Mouse (Mus musculus): ENCODE data around the gene Mgst3. TPM values are rescaled to one million over a fixed set of nuclear protein-coding genes. Genes with fewer than 3 reads are reported as not detected.

Mgst3 gene
- polyA plus RNA-seq, 1 experiment = 272 TPM

DNA sequence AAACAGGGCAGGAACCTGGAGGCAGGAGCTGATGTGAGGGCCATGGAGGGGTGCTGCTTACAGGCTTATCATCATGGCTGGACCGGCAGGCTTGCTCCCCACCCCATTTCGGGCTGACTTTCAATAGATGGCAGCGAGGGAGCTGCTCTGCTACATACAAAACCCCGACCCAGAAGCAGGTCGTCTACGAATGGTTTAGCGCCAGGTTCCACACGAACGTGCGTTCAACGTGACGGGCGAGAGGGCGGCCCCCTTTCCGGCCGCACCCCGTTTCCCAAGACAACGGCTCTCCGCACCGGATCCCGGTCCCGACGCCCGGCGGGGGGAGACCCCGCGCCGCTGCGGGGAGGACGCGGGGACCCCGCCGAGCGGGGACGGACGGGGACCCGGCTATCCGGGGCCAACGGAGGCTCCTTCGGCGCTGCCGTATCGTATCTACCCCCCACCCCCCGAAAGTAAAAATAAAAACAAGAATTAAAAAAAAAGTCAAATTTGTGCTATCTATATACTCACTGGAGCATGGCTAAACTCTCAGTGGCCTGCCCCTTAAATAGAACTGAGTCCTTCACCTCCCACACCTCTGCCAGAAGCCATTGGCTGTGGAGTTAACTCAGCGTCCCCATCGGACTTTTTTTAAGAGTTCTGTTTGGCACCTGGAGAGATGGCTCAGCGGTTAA lies 53.4 kb downstream of the Mgst3 start:
- DNase-seq = no peak
- 2% methylated on average over 47 of the region's 47 CpGs for WGBS

GRCm38 (mm10) chr1:167339177-167339781 lies 54.4 kb downstream of the Mgst3 start:
- WGBS = 26% methylated on average over 9 of the region's 9 CpGs
- H3K27ac ChIP-seq (ENCODE audit: insufficient read depth, low read length) = no peak overlapping the region
- peaks cover 3% of the 10 kb centered on the region for H3K4me1 ChIP-seq (ENCODE audit: control insufficient read depth, insufficient read depth, low read length)
- DNase-seq = peak in 1 of 2 experiments; percentile 56
- no peaks in the 10 kb centered on the region for H3K27me3 ChIP-seq (ENCODE audit: control insufficient read depth, insufficient read depth, low read length)
- TF ChIP-seq CTCF (IDR thresholded peaks at IDR 0.05; ENCODE audit: borderline replicate concordance, insufficient read depth, low read depth, low read length) (no peak), POLR2A (IDR thresholded peaks at IDR 0.05; ENCODE audit: borderline replicate concordance, insufficient read depth, low read length) (peak; percentile 19; the same call in 1 of the 2 replicates)
- H3K4me3 ChIP-seq (replicated peaks; ENCODE audit: insufficient read depth, low read depth, low read length) = no peak overlapping the region

More for the DNA sequence above, 53.4 kb downstream of the Mgst3 start:
- H3K4me3 ChIP-seq (replicated peaks; ENCODE audit: insufficient read depth, low read depth, low read length) = peak overlapping the region; percentile 31
- no peaks in the 10 kb centered on the region for H3K27me3 ChIP-seq (ENCODE audit: control insufficient read depth, insufficient read depth, low read length)
- no peak for TF ChIP-seq CTCF (IDR thresholded peaks at IDR 0.05; ENCODE audit: borderline replicate concordance, insufficient read depth, low read depth, low read length)
- no peak for TF ChIP-seq POLR2A (IDR thresholded peaks at IDR 0.05; ENCODE audit: borderline replicate concordance, insufficient read depth, low read length)
- peaks cover 3% of the 10 kb centered on the region for H3K4me1 ChIP-seq (ENCODE audit: control insufficient read depth, insufficient read depth, low read length)
- H3K27ac ChIP-seq (ENCODE audit: insufficient read depth, low read length) = no peak overlapping the region

DNA sequence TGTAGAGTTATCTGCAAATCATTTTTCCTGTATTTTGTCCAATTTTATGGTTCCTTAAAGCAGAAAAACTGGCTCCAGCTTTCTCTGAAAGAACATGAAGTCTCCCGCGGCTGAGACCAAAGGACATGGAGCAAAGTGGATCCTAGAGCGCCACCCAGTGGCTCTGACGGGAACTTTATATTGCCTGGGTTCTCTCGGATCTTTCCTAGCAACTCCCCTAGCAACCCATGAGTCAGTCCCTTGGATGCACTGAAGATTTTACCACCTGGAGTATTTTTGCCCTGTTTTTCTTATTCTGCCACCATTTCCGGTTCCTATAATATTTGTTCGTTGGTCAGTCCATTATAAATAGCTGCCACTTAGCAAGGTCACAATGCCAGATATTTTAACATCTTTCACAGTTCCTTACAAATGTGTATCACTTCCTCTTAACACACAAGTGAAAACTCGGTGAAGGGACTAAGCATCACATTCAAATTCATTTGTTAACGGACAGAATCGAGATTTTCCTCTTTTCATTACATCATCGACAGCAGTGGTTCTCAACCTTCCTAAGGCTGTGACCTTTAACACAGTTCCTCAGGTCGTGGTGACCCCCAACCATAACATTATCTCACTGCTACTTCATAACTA lies 56.1 kb downstream of the Mgst3 start:
- Histone ChIP-seq H3K4me3 (replicated peaks; ENCODE audit: insufficient read depth, low read depth, low read length) (no peak overlapping the region), H3K4me1 (ENCODE audit: control insufficient read depth, insufficient read depth, low read length) (peaks cover 3% of the 10 kb centered on the region), H3K27me3 (ENCODE audit: control insufficient read depth, insufficient read depth, low read length) (no peaks in the 10 kb centered on the region), H3K27ac (ENCODE audit: insufficient read depth, low read length) (no peak overlapping the region)
- DNase-seq = peak; percentile 82 to 88
- WGBS = 22% methylated on average over 12 of the region's 12 CpGs
- TF ChIP-seq POLR2A (IDR thresholded peaks at IDR 0.05; ENCODE audit: borderline replicate concordance, insufficient read depth, low read length) = no peak
- TF ChIP-seq CTCF (IDR thresholded peaks at IDR 0.05; ENCODE audit: borderline replicate concordance, insufficient read depth, low read depth, low read length) = peak; percentile 91

DNA sequence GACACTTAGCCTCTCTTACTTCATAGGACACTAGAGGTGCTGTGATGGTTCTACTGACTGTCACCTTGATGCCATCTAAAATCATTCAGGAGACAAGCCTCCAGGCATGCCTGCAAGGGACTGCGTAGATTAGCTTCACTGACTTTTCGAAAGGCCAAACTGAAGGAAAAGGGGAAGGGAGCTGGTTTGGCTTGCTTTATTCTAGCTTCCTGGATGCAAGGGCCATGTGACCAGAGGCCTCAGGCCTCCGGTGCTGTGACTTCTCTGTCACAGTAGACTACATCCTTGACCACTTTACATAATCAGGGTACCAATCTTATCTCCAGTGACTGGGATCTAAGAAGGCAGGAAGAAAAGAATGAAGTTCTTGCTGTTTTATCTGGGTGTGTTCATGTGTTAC lies 57.2 kb downstream of the Mgst3 start:
- WGBS = 94% methylated on average over 3 of the region's 3 CpGs
- Histone ChIP-seq H3K27ac (ENCODE audit: insufficient read depth, low read length) (no peak overlapping the region), H3K4me1 (ENCODE audit: control insufficient read depth, insufficient read depth, low read length) (peaks cover 3% of the 10 kb centered on the region), H3K4me3 (replicated peaks; ENCODE audit: insufficient read depth, low read depth, low read length) (no peak overlapping the region), H3K27me3 (ENCODE audit: control insufficient read depth, insufficient read depth, low read length) (no peaks in the 10 kb centered on the region)
- DNase-seq = no peak
- TF ChIP-seq CTCF (IDR thresholded peaks at IDR 0.05; ENCODE audit: borderline replicate concordance, insufficient read depth, low read depth, low read length) (no peak), POLR2A (IDR thresholded peaks at IDR 0.05; ENCODE audit: borderline replicate concordance, insufficient read depth, low read length) (no peak)

DNA sequence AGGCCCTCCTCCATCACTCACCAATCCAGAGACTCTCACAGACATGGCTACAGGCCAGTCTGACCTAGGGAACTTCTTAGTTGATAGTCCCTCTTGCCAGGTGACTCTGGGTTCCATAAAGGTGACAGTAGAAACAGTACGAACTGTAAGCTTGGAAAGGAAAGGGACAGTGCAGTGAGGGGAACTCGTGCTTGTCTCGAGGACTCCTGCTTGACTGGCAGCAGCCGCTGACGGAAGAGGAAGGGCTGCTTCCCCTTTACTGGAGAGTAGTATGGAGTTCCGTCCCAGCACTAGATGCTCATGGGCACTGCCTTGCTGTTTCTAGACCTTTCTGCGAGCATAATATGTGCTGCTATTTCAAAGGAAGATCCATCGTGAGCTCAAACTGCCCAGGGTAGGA lies 62.5 kb downstream of the Mgst3 start:
- no peak for DNase-seq
- Histone ChIP-seq H3K4me3 (replicated peaks; ENCODE audit: insufficient read depth, low read depth, low read length) (no peak overlapping the region), H3K27ac (ENCODE audit: insufficient read depth, low read length) (no peak overlapping the region), H3K27me3 (ENCODE audit: control insufficient read depth, insufficient read depth, low read length) (no peaks in the 10 kb centered on the region), H3K4me1 (ENCODE audit: control insufficient read depth, insufficient read depth, low read length) (no peaks in the 10 kb centered on the region)
- TF ChIP-seq CTCF (IDR thresholded peaks at IDR 0.05; ENCODE audit: borderline replicate concordance, insufficient read depth, low read depth, low read length) (no peak), POLR2A (IDR thresholded peaks at IDR 0.05; ENCODE audit: borderline replicate concordance, insufficient read depth, low read length) (no peak)
- 93% methylated on average over 8 of the region's 8 CpGs for WGBS

GRCm38 (mm10) chr1:167328776-167329175 lies 64.9 kb downstream of the Mgst3 start:
- H3K27ac ChIP-seq (ENCODE audit: insufficient read depth, low read length) = no peak overlapping the region
- H3K4me1 ChIP-seq (ENCODE audit: control insufficient read depth, insufficient read depth, low read length) = no peaks in the 10 kb centered on the region
- TF ChIP-seq CTCF (IDR thresholded peaks at IDR 0.05; ENCODE audit: borderline replicate concordance, insufficient read depth, low read depth, low read length) (no peak), POLR2A (IDR thresholded peaks at IDR 0.05; ENCODE audit: borderline replicate concordance, insufficient read depth, low read length) (no peak)

More at GRCm38 (mm10) chr1:167328776-167329175, 64.9 kb downstream of the Mgst3 start:
- 85% methylated on average over 6 of the region's 6 CpGs for WGBS
- Histone ChIP-seq H3K27me3 (ENCODE audit: control insufficient read depth, insufficient read depth, low read length) (no peaks in the 10 kb centered on the region), H3K4me3 (replicated peaks; ENCODE audit: insufficient read depth, low read depth, low read length) (no peak overlapping the region)
- no peak for DNase-seq

Other genes with a start within 250 kb of the Mgst3 start
- gene Uck2, start 108.5 kb downstream of the Mgst3 start, polyA plus RNA-seq (2012; rRNA removed) = 20.7 and 24.3 TPM in 2 replicates
- gene Tmco1, start 85.5 kb downstream of the Mgst3 start, polyA plus RNA-seq (2012; rRNA removed) = 71.7 and 74.9 TPM in 2 replicates
- 42.5 and 45.0 TPM in 2 replicates for gene Aldh9a1, start 43.9 kb downstream of the Mgst3 start, polyA plus RNA-seq (2012; rRNA removed)
- 0.13 and 0.25 TPM in 2 replicates for gene Lrrc52, start 72.9 kb upstream of the Mgst3 start, polyA plus RNA-seq (2012; rRNA removed)
- 1.6 and 1.7 TPM in 2 replicates for gene Rxrg, start 204.5 kb upstream of the Mgst3 start, polyA plus RNA-seq (2012; rRNA removed)

Measured in cerebellum, adult 2 months (tissue).